Mouse (Mus musculus) testis, adult 2 months (tissue): ENCODE measurements around the gene Olfr1014.

Experiments
- CTCF ChIP-seq: fragments of 200-500 bp; IDR thresholded peaks from 2 replicates; pipeline ENCODE4 v1.5.1; 2012; ENCODE audit warnings: low read depth, mild to moderate bottlenecking, inconsistent platforms, low read length, moderate library complexity; ENCODE audit not compliant: control insufficient read depth, insufficient read depth, insufficient replicate concordance
- POLR2A ChIP-seq: fragments of 200-500 bp; IDR thresholded peaks from 2 replicates; pipeline ENCODE4 v1.6.1; 2012; ENCODE audit warnings: low read depth, mild to moderate bottlenecking, inconsistent platforms, low read length, moderate library complexity; ENCODE audit not compliant: control insufficient read depth

GRCm38 (mm10) chr2:85725793-85726192 is 46.7 kb upstream of the Olfr1014 start:
- TF ChIP-seq CTCF (no peak), POLR2A (no peak)
